Mouse (Mus musculus) CD4-positive, CD25-positive, alpha-beta regulatory T cell, adult 2 months (primary cell): Measurements from ENCODE around the gene Gbp9.

Source experiments
- DNase-seq: peaks from one replicate; pipeline ENCODE4 v3.0.0-alpha.2; 2012; ENCODE audit warnings: low read depth, low spot score

Gene Gbp9

GRCm38 (mm10) chr5:105060224-105060623 is 79.1 kb downstream of the Gbp9 start:
- DNase-seq, result no peak

GRCm38 (mm10) chr5:105055279-105055678 is 84.1 kb downstream of the Gbp9 start:
- no peak for DNase-seq

- peak; percentile 75 for DNase-seq
Measured at GRCm38 (mm10) chr5:105053471-105054169, 85.7 kb downstream of the Gbp9 start.

- peak; percentile 18 for DNase-seq
Measured at GRCm38 (mm10) chr5:105032362-105032761, 107.0 kb downstream of the Gbp9 start.
